Mouse (Mus musculus): ENCODE data around the gene Fanci.

Fanci gene

DNA sequence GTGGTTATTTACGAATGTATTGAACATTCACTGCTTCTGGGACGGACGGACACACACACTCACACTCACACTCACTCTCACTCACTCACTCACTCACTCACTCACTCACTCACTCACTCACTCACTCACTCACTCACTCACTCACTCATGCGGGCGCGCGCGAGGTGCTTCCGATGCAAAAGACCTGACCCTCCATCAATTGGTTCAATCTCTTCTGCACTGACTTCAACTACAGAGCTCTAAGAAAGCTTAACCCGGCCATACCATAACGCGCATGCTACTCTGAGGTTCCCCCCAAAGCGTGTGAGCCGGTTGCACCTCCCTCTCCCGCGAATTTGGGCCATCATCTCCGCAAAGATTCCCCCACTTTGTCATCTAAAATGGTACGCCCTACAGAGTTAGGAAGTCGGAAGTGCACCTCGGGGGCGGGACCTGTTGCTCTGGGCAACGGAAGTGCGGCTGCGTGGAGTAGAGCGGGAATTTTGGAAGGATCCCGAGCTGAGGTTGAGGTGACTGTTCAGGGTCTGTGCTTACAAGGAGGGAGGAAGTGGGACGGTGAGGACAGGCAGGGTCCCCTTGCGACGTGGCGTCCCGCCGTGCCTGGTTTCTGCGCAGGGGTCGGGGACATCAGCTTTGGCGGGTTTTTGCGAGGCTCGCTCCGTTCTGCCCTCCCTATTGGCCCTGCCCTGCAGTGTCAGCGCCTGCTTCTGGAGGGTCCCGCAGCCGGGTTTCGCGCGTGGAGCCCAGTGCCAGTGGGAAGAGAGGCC lies at the start of gene Fanci:
Gene Fanci (plus strand): TSS at position 47 of the 767 bp plus-strand sequence.
- DNase-seq: peak; percentile 92

DNA sequence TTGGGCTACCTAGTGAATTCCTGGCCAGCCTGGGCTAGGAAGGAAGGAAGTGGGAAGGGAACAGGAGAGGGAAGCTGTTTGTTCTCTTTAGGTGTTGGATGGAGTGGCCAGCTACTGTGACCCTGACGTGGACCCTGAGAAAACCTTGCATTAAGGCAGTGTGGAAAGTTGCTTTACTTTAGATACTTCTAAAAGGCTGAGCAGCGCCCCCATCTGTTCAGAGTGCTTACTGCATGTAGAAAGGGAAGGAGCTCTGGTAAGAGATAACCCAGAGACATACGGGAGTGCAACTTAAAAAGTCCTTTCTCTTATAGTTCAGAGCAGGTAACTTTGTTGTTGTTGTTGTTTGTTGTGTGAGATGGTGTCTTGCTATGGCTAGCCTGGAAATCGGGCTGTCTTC lies 45.8 kb upstream of the Fanci start:
- no peak for DNase-seq

DNA sequence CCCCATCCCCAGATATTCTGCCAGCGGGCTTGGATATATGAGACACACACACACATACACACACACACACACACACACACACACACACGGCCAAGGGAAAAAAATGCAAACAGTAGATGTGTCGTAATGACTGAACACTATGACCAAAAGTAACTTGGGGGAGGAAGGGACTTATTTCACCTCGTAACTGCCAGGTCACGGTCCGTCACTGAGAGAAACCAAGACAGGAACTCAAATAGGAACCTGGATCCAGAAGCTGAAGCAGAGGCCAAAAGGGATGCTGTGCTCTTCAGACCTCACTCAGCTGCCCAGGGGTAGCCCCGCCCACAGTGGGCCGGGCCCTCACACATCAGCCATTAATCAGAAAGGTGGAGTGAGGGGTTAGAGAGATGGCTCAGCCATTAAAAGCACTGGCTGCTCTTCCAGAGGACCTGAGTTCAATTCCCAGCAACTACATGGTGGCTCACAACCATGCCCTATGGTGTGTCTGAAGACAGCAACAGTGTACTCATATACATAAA lies 45.1 kb upstream of the Fanci start:
- no peak for DNase-seq

DNA sequence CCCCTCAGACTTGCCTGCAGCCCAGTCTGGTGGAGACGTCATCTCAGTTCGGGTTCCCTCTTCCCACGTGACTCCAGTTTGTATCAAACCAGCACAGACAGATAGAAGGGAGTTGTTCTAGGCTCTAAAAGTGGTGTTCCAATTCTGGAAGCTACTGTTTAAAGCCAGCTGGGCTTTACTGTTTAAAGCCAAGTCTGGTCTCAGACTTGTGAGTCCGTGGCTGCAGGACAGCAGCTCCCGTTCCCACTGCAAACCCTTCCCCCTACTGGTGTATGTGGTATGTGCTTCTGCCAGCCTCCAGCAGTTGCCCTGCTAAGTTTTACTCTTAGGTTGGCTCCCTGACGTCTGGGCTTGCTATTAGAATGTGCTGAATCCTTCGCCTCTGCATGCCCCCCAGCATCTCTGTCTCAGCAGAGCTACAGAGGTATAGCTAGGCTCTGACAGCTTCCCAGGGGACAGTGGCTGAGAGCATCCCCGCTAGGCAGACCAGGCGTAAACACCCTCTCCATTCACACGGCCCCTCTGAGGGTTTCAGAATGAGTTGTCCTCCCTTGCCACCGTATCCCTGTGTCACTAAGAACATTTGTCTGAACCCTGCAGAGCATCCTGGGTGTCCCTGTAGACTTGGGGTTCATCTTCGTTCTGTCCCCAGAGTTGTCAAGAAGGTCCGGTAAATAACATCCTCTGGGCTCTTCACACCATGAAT lies 44.5 kb upstream of the Fanci start:
- DNase-seq: no peak

DNA sequence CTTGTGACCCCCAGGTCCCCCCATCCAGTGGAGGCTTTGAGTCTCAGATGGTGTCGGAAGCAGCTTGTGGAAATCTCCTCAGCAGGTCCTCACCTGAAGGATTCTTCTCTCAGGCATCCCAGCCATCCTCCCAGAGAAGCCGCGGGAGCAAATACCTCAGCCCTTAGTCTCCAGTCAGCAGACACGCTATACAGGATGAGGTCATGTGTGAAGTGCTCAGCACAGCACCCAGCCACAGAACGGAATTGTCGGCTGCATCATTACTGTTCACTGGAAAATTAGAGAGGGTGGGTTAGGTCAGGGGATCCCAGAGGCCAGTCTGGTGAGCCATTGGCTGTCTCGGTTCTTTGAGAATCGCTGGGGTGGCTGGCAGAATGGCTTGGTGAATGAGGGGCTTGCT lies 42.9 kb upstream of the Fanci start:
- DNase-seq: no peak

DNA sequence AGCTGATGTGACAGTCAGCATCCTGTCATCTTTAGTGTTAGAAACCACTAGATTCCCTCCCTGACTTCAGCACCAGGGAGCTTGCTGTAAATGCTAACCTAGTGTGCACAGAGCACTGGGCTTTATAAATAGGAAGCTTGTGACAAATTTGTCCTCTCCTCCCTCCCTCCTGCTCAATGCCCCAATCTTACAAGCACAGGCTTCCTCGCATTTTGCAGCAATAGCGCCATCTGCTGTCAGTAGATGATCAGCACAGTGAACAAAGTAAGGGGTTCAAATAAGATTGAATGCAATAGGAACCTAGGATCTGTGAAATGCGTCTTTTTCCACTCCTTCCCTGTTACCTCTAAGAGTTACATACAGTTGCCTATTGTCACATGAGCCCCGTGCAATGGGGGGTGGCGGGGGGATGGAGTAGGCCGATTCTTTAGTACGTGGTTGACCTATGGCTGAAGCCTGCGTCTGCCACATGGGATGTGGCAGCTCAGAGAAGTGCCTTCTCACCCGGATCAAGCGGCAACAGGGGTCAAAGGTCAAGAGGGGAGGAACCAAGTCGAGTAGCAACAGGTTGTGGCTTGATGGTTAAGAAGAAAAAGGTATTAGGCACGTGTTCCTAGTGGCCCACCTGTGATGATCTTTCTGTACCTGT lies 41.9 kb upstream of the Fanci start:
- peak; percentile 74 for DNase-seq

DNA sequence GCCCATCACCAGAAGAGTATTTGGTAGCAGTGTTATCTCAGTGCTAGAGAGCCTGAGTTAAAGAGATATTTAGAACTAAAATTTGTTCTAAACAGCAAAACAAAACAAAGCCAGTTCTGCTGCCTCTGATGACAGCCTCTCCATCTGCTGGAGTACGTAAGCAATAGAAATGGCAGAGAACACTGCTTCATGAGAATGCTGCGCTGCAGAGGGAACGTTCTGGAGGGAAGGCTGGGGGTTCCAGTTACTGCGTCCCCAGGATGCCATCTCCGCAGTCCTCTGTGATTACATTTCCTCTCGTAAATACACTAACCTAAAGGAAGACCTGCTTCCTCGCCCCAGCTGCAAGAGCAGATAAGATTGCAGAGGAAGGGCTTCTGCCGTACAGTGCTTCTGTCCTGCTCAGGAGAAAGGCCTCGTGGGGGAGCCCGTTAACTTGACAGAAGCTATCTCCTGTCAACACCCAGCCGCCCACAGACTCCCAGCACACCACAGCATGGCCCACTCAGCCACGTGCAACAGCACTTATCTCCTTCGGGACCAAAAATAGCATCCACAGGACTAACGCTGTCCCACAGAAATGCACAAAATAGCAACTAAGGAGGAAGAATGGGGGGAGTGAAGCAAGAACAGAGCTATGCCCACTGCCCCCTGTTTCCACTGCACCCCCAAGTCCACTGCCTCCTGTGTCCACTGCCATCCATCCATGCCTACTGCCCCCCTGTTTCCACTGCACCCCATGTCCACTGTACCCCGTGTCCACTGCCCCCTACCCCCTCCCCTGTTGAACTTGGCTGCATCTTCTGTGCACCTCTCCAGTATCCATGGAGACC lies 33.2 kb upstream of the Fanci start:
- DNase-seq: no peak

DNA sequence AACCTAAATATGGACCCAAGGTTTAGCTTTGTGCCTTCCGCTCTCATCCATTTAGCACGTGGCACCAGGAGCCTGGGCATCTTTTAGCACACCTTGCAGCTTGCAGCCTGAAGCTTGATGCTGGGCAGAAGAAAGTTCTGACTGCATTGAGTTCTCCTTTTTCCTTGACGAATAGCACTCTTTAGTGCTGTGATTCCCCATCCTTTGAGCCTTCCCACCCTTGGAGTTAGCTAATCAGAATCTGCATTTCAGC lies 32.6 kb upstream of the Fanci start:
- DNase-seq: no peak

DNA sequence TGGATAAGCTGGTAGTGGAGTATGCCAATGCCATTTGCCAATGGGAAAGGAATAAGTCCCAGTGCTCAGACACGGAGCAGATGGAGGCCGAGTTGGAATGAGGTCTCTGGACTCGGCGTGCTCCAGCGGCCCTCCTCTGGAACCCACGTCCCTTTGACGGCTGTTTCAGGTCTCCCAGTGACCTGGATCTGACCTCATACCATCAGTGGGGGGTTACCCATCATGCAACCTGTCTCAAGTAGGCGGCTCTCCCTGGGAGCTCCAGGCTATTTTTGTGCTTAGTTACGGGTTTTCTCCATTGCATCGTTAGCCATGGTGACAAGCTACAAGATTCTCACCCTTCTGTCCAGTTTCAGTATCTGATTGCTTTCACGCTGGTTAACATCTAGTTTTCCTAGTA lies 31.7 kb upstream of the Fanci start:
- DNase-seq: no peak

DNA sequence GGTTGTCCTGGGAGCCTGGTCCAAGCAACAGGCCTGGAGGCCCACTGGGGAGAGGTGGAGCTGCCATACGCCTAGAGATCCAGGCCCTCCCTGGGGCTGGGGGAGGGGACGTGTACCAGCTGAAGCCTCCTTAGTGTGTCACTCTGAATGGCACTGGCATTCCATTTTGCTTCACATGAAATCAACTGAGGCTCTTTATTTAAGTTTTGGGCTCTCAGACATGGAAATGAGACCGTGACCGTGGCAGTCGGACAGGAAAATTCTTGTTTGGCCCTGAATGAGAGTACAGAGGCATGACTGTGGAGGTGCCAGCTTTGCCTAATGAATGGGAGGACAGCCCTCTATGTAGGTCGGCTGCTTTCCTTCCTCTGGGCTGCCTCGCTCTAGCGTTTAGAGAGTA lies 29.5 kb upstream of the Fanci start:
- DNase-seq: no peak

DNA sequence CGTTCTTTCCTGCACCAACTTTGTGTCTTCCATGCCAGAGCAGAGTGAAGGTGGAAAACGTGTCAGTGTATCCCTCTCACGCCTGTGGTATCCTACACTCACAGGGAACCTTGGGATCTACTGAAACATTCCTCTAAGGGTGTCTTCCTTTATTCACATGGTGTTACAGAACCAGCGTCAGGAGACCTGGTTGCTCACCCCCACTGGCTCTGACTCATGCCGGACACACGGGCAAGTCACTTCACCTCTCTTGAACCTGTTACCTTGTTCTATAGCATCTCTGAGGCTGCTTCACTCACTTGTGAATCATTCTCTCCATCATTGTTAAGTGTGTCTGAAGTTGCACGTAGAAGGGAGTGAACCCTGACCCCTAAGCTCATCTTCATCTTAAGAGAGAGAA lies 28.9 kb upstream of the Fanci start:
- DNase-seq: no peak

DNA sequence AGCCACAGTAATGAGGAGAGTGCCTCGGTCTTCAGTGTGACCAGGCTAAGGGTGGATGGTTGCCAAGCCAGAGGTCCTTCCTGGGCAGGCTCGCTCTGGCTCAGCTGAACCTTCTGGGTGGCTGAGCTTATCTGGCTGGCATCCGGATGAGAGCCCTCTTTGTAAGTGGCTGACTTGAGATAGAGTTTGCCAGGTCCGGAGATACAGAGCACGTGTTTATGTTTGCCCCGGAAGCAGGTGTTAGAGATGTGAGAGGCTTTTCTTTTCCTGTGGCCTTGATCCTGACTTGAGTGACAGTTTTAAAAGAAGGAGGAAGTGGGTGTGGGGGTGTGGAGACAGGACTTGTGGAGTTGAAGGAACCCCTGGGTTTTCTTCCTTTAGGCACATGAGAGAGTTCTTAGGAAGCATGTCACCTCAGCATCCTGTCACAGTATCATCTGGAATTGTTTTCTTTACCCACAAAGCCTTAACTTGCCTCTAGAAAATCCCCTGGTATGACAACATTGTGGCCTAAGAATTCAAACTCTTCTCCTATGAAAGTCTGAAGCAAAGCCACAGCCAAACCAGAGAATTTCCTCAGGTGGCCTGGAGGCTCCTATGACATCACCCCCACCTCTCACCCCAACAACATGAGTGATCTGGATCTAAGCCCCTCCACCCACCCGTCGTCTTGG lies 28.2 kb upstream of the Fanci start:
- DNase-seq: no peak

DNA sequence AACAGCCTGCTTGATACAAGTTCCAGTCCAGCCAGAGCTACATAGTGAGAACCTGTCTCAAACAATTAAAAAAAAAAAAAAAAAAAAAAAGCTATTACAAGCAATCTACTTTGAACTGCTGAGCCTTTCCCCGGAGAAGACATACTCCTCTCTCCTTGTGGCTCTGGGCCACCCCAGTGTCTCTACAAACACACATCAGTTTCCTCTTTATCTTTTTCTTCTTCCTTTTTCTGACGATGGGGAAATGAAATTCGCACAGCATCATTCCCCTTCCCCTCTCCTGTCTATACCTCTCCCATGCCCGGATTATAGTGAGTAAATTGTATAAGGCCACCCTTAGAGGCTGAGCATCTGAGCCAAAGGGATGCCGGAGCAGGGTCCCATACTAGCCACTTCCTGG lies 23.1 kb upstream of the Fanci start:
- no peak for DNase-seq

DNA sequence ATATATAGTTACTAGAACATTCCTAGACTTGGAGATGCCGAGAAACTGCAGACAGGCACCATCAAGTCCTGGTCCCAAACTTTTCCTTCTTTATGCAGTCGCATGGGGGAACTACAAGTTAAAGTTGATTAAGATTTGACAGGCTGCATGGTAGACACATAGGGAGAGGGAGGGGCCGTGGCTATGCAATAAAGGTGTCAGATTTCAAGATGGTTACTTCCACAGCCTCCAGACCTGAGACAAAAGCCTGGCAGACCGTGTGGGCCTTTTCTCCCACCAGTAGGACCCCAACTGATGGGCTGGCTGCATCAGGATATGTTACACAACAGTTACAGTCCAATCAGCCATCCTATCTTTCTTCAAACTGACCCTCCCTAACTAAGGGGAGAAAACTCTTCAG lies 22.3 kb upstream of the Fanci start:
- no peak for DNase-seq

DNA sequence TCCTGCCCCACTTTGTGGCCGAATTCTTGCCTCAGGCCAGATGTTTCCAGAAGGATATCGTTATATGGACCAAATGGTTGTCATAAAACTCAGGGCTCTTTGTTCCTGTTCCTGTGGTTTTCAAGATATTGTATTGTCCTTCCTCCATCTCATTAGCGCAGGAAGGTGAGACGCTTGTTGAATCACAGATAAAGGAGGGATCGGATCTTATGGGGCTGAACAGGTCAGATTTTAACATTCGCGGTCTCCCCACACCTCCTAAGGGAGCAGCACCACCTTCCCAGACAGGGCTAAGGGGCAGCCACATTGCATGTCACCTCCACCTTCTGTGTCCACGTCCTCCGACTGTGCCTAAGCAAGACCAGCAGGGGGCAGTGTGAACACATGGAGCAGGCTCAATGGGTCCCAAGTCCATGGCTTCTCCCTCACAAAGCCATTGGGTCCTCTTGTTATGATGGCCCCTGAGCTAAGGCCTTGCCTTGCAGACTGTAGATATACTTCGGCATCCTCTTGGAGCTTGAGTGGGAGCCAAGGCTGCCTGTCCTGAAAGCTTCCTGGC lies 20.3 kb upstream of the Fanci start:
- DNase-seq: peak; percentile 40

DNA sequence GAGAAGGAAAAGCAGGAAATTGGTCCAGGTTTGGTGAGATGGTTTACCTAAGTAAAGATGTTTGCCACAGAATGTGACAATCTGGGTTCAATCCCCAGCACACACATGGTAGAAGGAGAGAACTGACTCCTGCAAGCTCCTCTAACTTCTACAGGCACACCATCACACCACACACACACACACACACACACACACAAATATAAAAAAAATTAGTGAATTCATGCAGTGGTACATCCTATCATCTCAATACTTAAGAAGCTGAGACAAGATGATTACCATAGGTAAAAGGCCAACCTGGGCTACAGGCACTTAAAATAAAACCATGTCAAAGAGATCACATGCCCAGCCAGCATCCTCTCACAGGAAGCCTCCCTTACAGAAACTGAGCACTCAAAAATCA lies 17.7 kb upstream of the Fanci start:
- DNase-seq: no peak

DNA sequence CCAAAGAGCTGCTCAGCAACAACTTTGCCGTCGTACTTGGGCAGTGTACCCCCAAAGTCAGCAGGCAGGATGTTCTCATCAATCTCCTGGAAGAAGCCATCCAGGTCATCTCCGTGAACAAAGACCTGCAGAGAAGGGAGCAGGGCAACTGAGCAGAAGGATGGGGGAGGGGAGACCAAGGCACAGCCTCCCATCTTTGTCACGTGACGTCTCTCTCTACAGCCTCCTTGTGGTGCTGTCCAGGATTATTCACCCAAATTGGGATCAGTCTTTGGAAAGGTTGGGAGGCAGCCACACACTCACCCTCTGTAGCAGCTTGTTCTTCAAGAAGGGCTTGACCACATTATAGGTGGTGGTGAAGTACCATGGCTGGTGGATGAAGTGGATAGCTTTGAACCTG lies 16.1 kb upstream of the Fanci start:
- no peak for DNase-seq

DNA sequence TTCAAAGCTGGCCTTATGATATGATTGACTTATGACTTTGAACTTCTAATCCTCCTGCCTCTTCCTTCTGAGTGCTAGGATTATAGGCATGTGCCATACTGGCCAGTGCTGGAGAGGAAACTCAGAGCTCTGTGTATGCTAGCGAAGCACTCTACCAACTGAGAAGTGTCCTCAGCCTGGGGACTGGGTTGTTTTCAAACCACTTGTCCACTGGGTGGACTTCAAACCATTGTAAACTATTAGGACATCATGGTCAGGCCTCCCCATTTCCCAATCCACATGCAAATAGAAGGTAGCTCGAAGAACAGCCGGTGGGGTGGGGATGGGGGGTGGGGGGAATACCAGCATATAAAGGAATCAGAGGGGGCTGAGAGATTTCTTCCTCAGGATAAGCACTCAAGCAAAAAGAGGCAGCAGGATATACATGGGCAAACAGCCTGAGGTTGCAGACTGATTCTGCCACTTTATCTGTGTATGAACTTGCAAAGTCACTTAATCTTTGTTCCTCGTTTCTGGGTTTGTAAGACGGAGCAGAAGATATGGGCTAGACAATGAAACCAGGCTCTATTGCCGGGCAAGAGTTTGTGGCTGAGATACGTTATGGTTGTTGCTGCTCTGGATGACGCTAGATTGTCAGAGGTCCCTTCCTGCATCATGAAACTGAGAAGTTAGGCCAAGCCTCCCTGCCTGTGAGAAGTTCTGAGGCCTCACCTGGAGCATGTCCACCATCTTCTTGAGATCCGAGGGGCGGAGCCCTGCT lies 15.0 kb upstream of the Fanci start:
- no peak for DNase-seq

DNA sequence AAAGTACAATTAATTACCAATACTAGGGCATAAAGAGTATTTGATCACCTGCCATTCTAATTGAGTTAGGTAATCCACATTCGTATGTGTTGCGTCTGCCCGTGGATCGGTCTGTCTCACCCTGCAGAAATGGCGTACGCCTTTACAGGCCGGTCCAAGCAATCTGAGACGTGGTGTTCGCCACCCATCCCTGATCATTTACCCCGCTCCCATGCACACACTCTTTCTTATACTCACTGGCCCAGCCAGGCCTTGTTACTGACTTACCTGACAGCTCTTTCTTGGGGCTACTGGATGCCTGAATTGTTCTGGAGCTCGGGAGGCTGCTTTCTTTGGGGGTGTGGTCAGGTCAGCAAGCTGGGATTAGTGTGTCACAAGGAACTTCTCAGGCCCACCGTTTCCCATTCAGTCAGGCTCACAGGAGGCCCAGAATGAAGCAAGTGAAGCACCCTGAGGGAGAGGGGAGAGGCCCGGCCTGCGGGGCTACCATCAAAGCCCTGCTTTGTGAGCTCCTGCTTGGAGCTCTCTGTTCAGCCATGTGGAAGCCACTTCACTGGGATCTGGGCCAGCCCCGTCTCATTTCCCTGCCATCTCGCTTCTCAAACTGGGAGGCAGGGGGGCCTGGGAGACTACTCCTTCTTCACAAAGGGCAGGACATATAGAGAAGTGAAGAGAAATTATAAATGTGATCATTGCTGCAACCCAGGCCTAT lies 5.2 kb upstream of the Fanci start, which contains the start of gene Rlbp1:
Gene Rlbp1 (minus strand): TSS at position 627 of the 712 bp plus-strand sequence.
- no peak for DNase-seq

DNA sequence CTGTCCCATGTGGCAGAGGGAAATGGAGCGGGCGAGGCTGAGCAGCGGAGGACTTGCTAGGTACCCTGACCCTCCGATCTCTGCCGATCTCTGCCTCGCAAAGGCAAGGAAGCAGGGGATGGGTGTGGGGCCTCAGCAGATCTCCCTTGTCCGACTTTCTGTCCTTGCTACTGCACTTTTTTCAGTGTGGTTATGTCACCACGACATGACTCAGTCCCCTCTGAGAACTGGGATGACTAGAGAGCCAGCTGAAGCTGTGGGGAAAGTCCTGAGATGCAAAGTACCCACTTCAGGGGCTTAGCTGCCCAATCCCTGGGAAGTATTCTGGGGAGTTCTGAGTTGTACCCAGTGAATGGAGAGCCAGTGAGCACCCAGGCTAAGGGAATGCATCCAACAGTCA lies 4.6 kb upstream of the Fanci start:
- DNase-seq: no peak

DNA sequence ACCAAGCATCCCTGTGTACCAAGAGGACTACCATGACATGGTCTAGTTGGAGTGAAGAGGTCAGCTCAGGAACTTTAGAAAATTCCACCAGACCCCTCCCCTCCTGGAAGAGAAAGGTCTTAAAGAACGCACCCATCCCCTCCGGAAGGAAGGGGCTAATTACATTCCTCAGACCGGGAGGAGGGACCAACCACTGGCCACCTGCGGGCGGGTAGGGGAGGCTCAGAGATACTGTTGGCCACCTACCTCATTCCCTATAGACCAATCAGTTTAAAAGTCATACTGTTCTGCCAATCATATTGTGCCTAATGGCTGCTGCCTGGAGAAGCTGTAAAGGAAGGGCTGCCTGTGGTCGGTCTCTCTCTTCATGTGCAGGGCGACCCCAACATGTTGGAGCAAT lies 3.7 kb upstream of the Fanci start:
- no peak for DNase-seq
